Mouse (Mus musculus) erythroblast, embryonic 14.5 days (primary cell): Measurements from ENCODE around the gene Sv2a.

ENCODE experiments used
- GATA1 ChIP-seq: IDR thresholded peaks from 2 replicates; pipeline ENCODE4 v1.6.1; 2012; ENCODE audit warnings: low read length, inconsistent platforms, mixed read lengths
- TAL1 ChIP-seq: IDR thresholded peaks from 3 replicates; pipeline ENCODE4 v1.6.1; 2012; ENCODE audit warnings: low read length, inconsistent platforms, mixed read lengths

DNA sequence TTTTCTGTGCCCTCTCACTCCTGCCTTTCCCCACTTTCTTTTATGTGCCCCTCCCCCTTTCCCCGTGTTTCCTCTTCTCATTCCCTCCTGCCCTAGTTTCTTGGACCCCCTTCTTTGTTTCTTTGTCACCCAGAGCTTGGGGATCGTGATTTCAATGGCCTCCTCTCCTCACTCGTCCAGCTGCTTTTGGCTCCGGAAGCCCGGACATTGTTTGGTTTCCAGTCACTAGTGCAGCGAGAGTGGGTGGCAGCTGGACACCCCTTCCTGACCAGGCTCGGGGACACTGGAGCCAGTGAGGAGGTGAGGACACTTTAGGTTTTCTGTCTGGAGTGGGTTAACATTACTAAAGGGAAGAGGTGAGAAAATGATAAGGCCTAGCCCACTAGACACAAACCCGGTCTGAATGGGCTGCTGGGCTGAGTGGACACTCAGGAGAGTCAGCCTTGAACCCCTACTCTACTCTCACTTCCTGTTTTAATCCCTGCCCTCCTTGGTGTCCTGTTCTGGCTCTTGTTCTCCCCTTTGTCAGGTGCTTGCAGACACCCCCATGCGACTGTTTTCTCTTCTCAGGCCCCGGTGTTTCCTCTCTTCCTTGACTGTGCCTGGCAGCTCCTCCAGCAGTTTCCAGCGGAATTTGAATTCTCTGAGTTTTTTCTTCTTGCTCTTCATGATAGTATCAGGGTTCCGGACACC lies 12.3 kb upstream of the Sv2a start:
- no peak for TF ChIP-seq GATA1
- TF ChIP-seq TAL1 = no peak
